Mouse (Mus musculus): ENCODE measurements around the gene Slc25a24. TPM values are rescaled to one million over a fixed set of nuclear protein-coding genes. Genes with fewer than 3 reads are reported as not detected.

Gene Slc25a24
- 33.0 and 34.0 TPM in 2 replicates for polyA plus RNA-seq (2015; fragmentation: Nextera tagmentation; extraction: Ambion mirVana)

GRCm38 (mm10) chr3:109122641-109123530 lies at the start of gene Slc25a24:
Gene Slc25a24, plus strand, starts transcription at chr3:109123149.
- H3K27ac ChIP-seq (ENCODE audit: low read length) = peak within 1 kb of the TSS; percentile 95
- H3K4me1 ChIP-seq (ENCODE audit: control insufficient read depth, insufficient read depth, low read length) = peaks cover 9% of the 10 kb centered on the region
- H3K9ac ChIP-seq (ENCODE audit: low read depth, low read length) = peak within 1 kb of the TSS; percentile 99
- peak within 1 kb of the TSS; percentile 94 for H3K4me3 ChIP-seq (ENCODE audit: low read length)
- H3K4me2 ChIP-seq (ENCODE audit: low read depth, low read length) = peak within 1 kb of the TSS; percentile 65
- peaks cover 5% of the 10 kb centered on the region; the same call in 1 of the 2 replicates for H3K36me3 ChIP-seq (ENCODE audit: control insufficient read depth, insufficient read depth, low read length)
- H3K9me3 ChIP-seq (ENCODE audit: control insufficient read depth, low read length) = no peaks in the 10 kb centered on the region
- no peaks in the 10 kb centered on the region for H3K27me3 ChIP-seq (replicated peaks; ENCODE audit: control insufficient read depth, insufficient read depth, low read length)
- 2% methylated on average over 40 of the region's 49 CpGs for WGBS
- peak; percentile 90 for ATAC-seq

GRCm38 (mm10) chr3:109080169-109080568 lies 42.8 kb upstream of the Slc25a24 start, which contains the start of gene Slc25a54:
Gene Slc25a54, plus strand, starts transcription at chr3:109080469.
- ATAC-seq = no peak
- Histone ChIP-seq H3K4me1 (ENCODE audit: control insufficient read depth, insufficient read depth, low read length) (no peaks in the 10 kb centered on the region), H3K4me3 (ENCODE audit: low read length) (no peak within 1 kb of the TSS), H3K9ac (ENCODE audit: low read depth, low read length) (no peak within 1 kb of the TSS), H3K27ac (ENCODE audit: low read length) (no peak within 1 kb of the TSS), H3K27me3 (replicated peaks; ENCODE audit: control insufficient read depth, insufficient read depth, low read length) (no peaks in the 10 kb centered on the region), H3K36me3 (ENCODE audit: control insufficient read depth, insufficient read depth, low read length) (no peaks in the 10 kb centered on the region), H3K4me2 (ENCODE audit: low read depth, low read length) (no peak within 1 kb of the TSS), H3K9me3 (ENCODE audit: control insufficient read depth, low read length) (no peaks in the 10 kb centered on the region)
- WGBS = 95% methylated on average over 17 of the region's 17 CpGs

GRCm38 (mm10) chr3:109084418-109084817 lies 38.5 kb upstream of the Slc25a24 start:
- no peaks in the 10 kb centered on the region for H3K36me3 ChIP-seq (ENCODE audit: control insufficient read depth, insufficient read depth, low read length)
- H3K27me3 ChIP-seq (replicated peaks; ENCODE audit: control insufficient read depth, insufficient read depth, low read length) = no peaks in the 10 kb centered on the region
- no peak overlapping the region for H3K27ac ChIP-seq (ENCODE audit: low read length)
- no peaks in the 10 kb centered on the region for H3K9me3 ChIP-seq (ENCODE audit: control insufficient read depth, low read length)
- H3K9ac ChIP-seq (ENCODE audit: low read depth, low read length) = no peak overlapping the region
- no peaks in the 10 kb centered on the region for H3K4me1 ChIP-seq (ENCODE audit: control insufficient read depth, insufficient read depth, low read length)
- no peak overlapping the region for H3K4me3 ChIP-seq (ENCODE audit: low read length)
- no peak for ATAC-seq
- H3K4me2 ChIP-seq (ENCODE audit: low read depth, low read length) = no peak overlapping the region
- WGBS = 93% methylated on average over 2 of the region's 2 CpGs

- Histone ChIP-seq H3K9me3 (ENCODE audit: control insufficient read depth, low read length) (no peaks in the 10 kb centered on the region), H3K4me2 (ENCODE audit: low read depth, low read length) (no peak overlapping the region), H3K4me3 (ENCODE audit: low read length) (no peak overlapping the region), H3K9ac (ENCODE audit: low read depth, low read length) (no peak overlapping the region), H3K36me3 (ENCODE audit: control insufficient read depth, insufficient read depth, low read length) (no peaks in the 10 kb centered on the region), H3K27me3 (replicated peaks; ENCODE audit: control insufficient read depth, insufficient read depth, low read length) (no peaks in the 10 kb centered on the region), H3K27ac (ENCODE audit: low read length) (no peak overlapping the region), H3K4me1 (ENCODE audit: control insufficient read depth, insufficient read depth, low read length) (no peaks in the 10 kb centered on the region)
- WGBS = 18% methylated on average over 2 of the region's 2 CpGs
- ATAC-seq = no peak
These were observed 34.5 kb upstream of the Slc25a24 start for GRCm38 (mm10) chr3:109088460-109088859.

DNA sequence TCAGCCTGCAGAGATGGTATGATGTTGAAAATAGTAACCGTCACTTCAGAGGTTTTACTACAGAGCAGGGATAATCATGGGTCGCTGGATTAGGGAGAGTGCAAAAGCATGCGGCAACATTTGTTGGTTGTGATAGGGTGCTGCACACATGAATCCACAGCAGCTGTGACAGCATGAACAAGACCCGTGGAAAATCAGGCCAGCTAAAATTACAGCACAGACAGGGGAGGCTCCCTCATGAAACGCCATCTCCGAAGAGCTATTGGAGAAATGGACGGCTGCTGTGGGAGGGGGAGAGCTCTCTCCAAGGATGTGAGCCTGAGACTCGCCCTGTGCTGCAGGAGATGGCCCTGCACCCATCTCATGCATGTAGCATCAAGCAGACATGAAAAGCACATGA lies 18.2 kb upstream of the Slc25a24 start:
- no peak overlapping the region for H3K4me3 ChIP-seq (ENCODE audit: low read length)
- no peak overlapping the region for H3K27ac ChIP-seq (ENCODE audit: low read length)
- no peaks in the 10 kb centered on the region for H3K9me3 ChIP-seq (ENCODE audit: control insufficient read depth, low read length)
- H3K4me1 ChIP-seq (ENCODE audit: control insufficient read depth, insufficient read depth, low read length) = no peaks in the 10 kb centered on the region
- no peaks in the 10 kb centered on the region for H3K36me3 ChIP-seq (ENCODE audit: control insufficient read depth, insufficient read depth, low read length)
- H3K9ac ChIP-seq (ENCODE audit: low read depth, low read length) = no peak overlapping the region
- no peak for ATAC-seq
- WGBS = 61% methylated on average over 8 of the region's 8 CpGs
- H3K27me3 ChIP-seq (replicated peaks; ENCODE audit: control insufficient read depth, insufficient read depth, low read length) = no peaks in the 10 kb centered on the region
- no peak overlapping the region for H3K4me2 ChIP-seq (ENCODE audit: low read depth, low read length)

DNA sequence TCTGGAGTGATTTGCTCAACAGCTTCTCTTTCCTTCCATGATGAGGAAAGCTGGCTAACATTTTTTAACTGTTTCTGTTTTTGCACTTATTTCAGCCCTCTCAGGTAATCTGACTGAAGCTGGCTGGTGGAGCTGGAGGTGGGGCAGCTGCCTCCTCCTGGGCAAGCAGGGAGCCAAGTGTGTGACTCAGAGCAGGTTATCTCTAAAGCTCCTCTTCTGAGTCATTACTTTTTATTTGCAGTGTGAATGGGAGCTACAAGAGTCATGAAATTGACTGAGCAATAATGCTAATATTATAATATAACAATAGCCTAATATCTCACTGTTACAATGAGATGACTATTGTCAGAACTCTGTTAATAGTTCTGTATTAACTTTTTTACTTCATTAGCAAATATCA lies 5.8 kb upstream of the Slc25a24 start:
- Histone ChIP-seq H3K4me2 (ENCODE audit: low read depth, low read length) (no peak overlapping the region), H3K27me3 (replicated peaks; ENCODE audit: control insufficient read depth, insufficient read depth, low read length) (no peaks in the 10 kb centered on the region), H3K9me3 (ENCODE audit: control insufficient read depth, low read length) (no peaks in the 10 kb centered on the region; the same call in 1 of the 2 replicates), H3K36me3 (ENCODE audit: control insufficient read depth, insufficient read depth, low read length) (no peaks in the 10 kb centered on the region), H3K4me1 (ENCODE audit: control insufficient read depth, insufficient read depth, low read length) (no peaks in the 10 kb centered on the region), H3K27ac (ENCODE audit: low read length) (no peak overlapping the region), H3K4me3 (ENCODE audit: low read length) (no peak overlapping the region), H3K9ac (ENCODE audit: low read depth, low read length) (no peak overlapping the region)
- ATAC-seq = peak; percentile 80

DNA sequence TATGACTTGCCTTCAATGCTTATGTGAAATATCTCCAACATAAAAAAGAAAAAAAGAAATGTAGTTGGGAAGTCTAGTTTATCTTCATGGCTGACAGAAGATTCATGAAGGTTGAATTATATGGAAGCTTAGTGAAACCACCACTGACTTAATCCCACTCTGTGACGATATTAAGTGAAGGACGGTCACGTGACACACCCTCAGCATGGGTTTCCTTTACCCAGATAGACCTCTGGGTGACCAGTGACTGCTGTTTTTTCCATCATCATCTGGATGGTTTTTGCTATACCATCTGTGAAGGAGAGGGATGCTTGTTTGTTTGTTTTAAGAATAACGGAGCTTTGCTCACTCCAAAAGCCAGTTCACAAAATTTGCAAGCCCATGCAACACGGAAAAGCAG lies 3.4 kb upstream of the Slc25a24 start:
- Histone ChIP-seq H3K9ac (ENCODE audit: low read depth, low read length) (no peak overlapping the region), H3K4me3 (ENCODE audit: low read length) (no peak overlapping the region), H3K9me3 (ENCODE audit: control insufficient read depth, low read length) (no peaks in the 10 kb centered on the region), H3K36me3 (ENCODE audit: control insufficient read depth, insufficient read depth, low read length) (no peaks in the 10 kb centered on the region), H3K27ac (ENCODE audit: low read length) (no peak overlapping the region), H3K4me1 (ENCODE audit: control insufficient read depth, insufficient read depth, low read length) (peaks cover 9% of the 10 kb centered on the region), H3K4me2 (ENCODE audit: low read depth, low read length) (no peak overlapping the region), H3K27me3 (replicated peaks; ENCODE audit: control insufficient read depth, insufficient read depth, low read length) (no peaks in the 10 kb centered on the region)
- 77% methylated on average over 5 of the region's 5 CpGs for WGBS
- ATAC-seq = no peak

DNA sequence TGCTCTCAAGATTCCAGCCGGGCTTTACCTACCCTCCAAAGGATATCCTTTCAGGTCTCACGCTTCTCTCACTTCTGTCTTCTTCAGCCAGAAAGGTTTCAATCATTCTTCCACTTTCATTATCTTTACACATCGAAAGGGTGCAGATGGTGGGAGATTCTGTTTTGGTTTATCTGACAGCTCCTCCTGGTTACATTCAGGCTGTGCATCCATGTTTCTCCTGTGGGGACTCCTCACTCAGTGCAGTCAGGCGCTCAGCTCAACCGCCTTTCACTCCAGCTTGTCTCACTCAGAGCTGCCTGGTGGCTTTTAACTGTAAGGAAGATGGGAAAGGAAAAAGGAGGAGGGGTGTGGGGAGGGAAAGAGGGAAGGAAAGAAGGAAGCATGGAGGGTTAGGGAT lies 3.0 kb upstream of the Slc25a24 start:
- ATAC-seq = no peak
- Histone ChIP-seq H3K9ac (ENCODE audit: low read depth, low read length) (no peak overlapping the region), H3K27ac (ENCODE audit: low read length) (no peak overlapping the region), H3K27me3 (replicated peaks; ENCODE audit: control insufficient read depth, insufficient read depth, low read length) (no peaks in the 10 kb centered on the region), H3K36me3 (ENCODE audit: control insufficient read depth, insufficient read depth, low read length) (no peaks in the 10 kb centered on the region), H3K4me2 (ENCODE audit: low read depth, low read length) (no peak overlapping the region), H3K9me3 (ENCODE audit: control insufficient read depth, low read length) (no peaks in the 10 kb centered on the region), H3K4me1 (ENCODE audit: control insufficient read depth, insufficient read depth, low read length) (peaks cover 9% of the 10 kb centered on the region), H3K4me3 (ENCODE audit: low read length) (no peak overlapping the region)
- WGBS = 72% methylated on average over 5 of the region's 5 CpGs

DNA sequence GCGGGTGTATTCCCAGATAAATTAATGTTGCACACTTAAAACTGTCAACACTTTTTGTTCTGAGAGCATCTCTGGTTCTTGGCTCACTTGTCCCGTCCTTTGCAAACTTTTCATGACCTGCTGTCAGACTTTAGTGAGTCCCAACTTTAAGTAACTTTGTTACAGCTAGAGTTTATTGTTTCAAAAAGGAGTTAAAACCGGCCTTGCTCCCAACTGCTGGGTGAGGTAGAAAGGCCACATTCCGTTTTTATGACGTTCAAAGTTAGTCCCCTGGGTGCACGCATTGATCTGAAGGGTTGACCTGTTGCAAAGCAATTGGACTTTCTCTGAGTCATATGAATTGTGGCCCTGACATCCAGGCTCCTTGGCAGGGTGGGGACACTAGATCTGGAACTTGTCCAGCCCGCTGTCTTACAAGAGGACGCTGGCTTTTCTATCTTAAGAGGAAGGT lies 607 bp downstream of the Slc25a24 start:
- ATAC-seq = peak; percentile 77
- Histone ChIP-seq H3K9me3 (ENCODE audit: control insufficient read depth, low read length) (no peaks in the 10 kb centered on the region), H3K4me3 (ENCODE audit: low read length) (peak overlapping the region; percentile 94), H3K36me3 (ENCODE audit: control insufficient read depth, insufficient read depth, low read length) (peaks cover 5% of the 10 kb centered on the region; the same call in 1 of the 2 replicates), H3K4me1 (ENCODE audit: control insufficient read depth, insufficient read depth, low read length) (peaks cover 9% of the 10 kb centered on the region), H3K27ac (ENCODE audit: low read length) (peak overlapping the region; percentile 95), H3K27me3 (replicated peaks; ENCODE audit: control insufficient read depth, insufficient read depth, low read length) (no peaks in the 10 kb centered on the region), H3K9ac (ENCODE audit: low read depth, low read length) (peak overlapping the region; percentile 99), H3K4me2 (ENCODE audit: low read depth, low read length) (peak overlapping the region; percentile 65)
- WGBS = 5% methylated on average over 8 of the region's 8 CpGs

All from intestine, embryonic 16.5 days (tissue).